Mouse (Mus musculus): ENCODE measurements at regions not wholly inside any gene's neighbourhood (a gene's known extent, or its start where the extent isn't known, plus 50 kb on each side); places are given as distances from the start of the nearest gene placed in this dataset.
"Not testable (repeated sequence)": the region's sequence is repeated elsewhere in the genome, so short reads cannot be mapped to it uniquely, and the experiment has no call there.

GRCm38 (mm10) chr7:129769673-129770072 lies 178.0 kb downstream of the Wdr11 start:
- not testable (repeated sequence) for DNase-seq (ENCODE audit: low spot score in 2 of 2)

- no peak for DNase-seq (ENCODE audit: low spot score in 2 of 2)
These were observed 180.2 kb downstream of the Wdr11 start for GRCm38 (mm10) chr7:129771876-129772275.

- no peak for DNase-seq (ENCODE audit: low spot score in 2 of 2)
These were observed 181.1 kb downstream of the Wdr11 start for GRCm38 (mm10) chr7:129772540-129773331.

- no peak for DNase-seq (ENCODE audit: low spot score in 2 of 2)
These were observed 182.7 kb downstream of the Wdr11 start for GRCm38 (mm10) chr7:129774261-129774861.

- no peak for DNase-seq (ENCODE audit: low spot score in 2 of 2)
These were observed 183.5 kb downstream of the Wdr11 start for GRCm38 (mm10) chr7:129775189-129775588.

- no peak for DNase-seq (ENCODE audit: low spot score in 2 of 2)
These were observed 187.3 kb downstream of the Wdr11 start for GRCm38 (mm10) chr7:129778842-129779421.

GRCm38 (mm10) chr7:129779939-129780338 lies 188.3 kb downstream of the Wdr11 start:
- DNase-seq (ENCODE audit: low spot score in 2 of 2), result no peak

- DNase-seq (ENCODE audit: low spot score in 2 of 2), result no peak
These were observed 190.1 kb downstream of the Wdr11 start for GRCm38 (mm10) chr7:129781756-129782155.

GRCm38 (mm10) chr7:129784966-129785365 lies 193.3 kb downstream of the Wdr11 start:
- DNase-seq (ENCODE audit: low spot score in 2 of 2), result no peak

- DNase-seq (ENCODE audit: low spot score in 2 of 2), result no peak
These were observed 195.3 kb downstream of the Wdr11 start for GRCm38 (mm10) chr7:129787011-129787410.

- DNase-seq (ENCODE audit: low spot score in 2 of 2), result no peak
These were observed 196.1 kb downstream of the Wdr11 start for GRCm38 (mm10) chr7:129787736-129788135.

GRCm38 (mm10) chr7:129789461-129789860 lies 197.8 kb downstream of the Wdr11 start:
- no peak for DNase-seq (ENCODE audit: low spot score in 2 of 2)

GRCm38 (mm10) chr7:129790590-129791449 lies 199.2 kb downstream of the Wdr11 start:
- DNase-seq (ENCODE audit: low spot score in 2 of 2), result no peak

GRCm38 (mm10) chr7:129791450-129791820 lies 199.8 kb downstream of the Wdr11 start:
- DNase-seq (ENCODE audit: low spot score in 2 of 2), result no peak

- DNase-seq (ENCODE audit: low spot score in 2 of 2), result no peak
These were observed 202.1 kb downstream of the Wdr11 start for GRCm38 (mm10) chr7:129793733-129794132.

- DNase-seq (ENCODE audit: low spot score in 2 of 2), result no peak
These were observed 202.6 kb downstream of the Wdr11 start for GRCm38 (mm10) chr7:129794276-129794675.

GRCm38 (mm10) chr7:129798525-129798924 lies 206.9 kb downstream of the Wdr11 start:
- no peak for DNase-seq (ENCODE audit: low spot score in 2 of 2)

- DNase-seq (ENCODE audit: low spot score in 2 of 2), result no peak
These were observed 208.8 kb downstream of the Wdr11 start for GRCm38 (mm10) chr7:129800461-129800867.

- DNase-seq (ENCODE audit: low spot score in 2 of 2), result no peak
These were observed 209.8 kb downstream of the Wdr11 start for GRCm38 (mm10) chr7:129801431-129801847.

- no peak for DNase-seq (ENCODE audit: low spot score in 2 of 2)
These were observed 210.5 kb downstream of the Wdr11 start for GRCm38 (mm10) chr7:129802168-129802567.

GRCm38 (mm10) chr7:129805340-129805739 lies 213.7 kb downstream of the Wdr11 start:
- DNase-seq (ENCODE audit: low spot score in 2 of 2), result no peak

Measured in adrenal gland, postnatal 4 days (tissue).